Mouse (Mus musculus) spleen, adult 2 months (tissue): Measurements from ENCODE around the gene Olfr2.

ENCODE experiments used
- CTCF ChIP-seq: fragments of 200-500 bp; IDR thresholded peaks from 2 replicates; pipeline ENCODE4 v1.5.1; 2011; ENCODE audit warnings: mild to moderate bottlenecking, inconsistent platforms; ENCODE audit not compliant: insufficient read depth, insufficient read length, insufficient replicate concordance; ENCODE audit errors: extremely low read depth
- POLR2A ChIP-seq: fragments of 200-500 bp; IDR thresholded peaks from 2 replicates; pipeline ENCODE4 v1.6.1; 2011; ENCODE audit warnings: low read depth, low read length, inconsistent platforms

GRCm38 (mm10) chr7:107045833-107046232 lies 40.0 kb upstream of the Olfr2 start:
- TF ChIP-seq POLR2A (no peak), CTCF (no peak)
